Mouse (Mus musculus) liver (tissue): ENCODE data around the gene B3gnt2.

Source experiments
- DNase-seq: peaks from one replicate; pipeline ENCODE4 v3.0.0-alpha.2; 2020; ENCODE audit warnings: mixed read lengths

Gene B3gnt2

GRCm38 (mm10) chr11:22846960-22847731, 13.6 kb downstream of the B3gnt2 start:
- no peak for DNase-seq

GRCm38 (mm10) chr11:22846093-22846835, 14.5 kb downstream of the B3gnt2 start:
- no peak for DNase-seq

- DNase-seq = no peak
Measured at GRCm38 (mm10) chr11:22844754-22845718, 15.7 kb downstream of the B3gnt2 start.

GRCm38 (mm10) chr11:22839456-22839855, 21.3 kb downstream of the B3gnt2 start:
- no peak for DNase-seq

- DNase-seq = no peak
Measured at GRCm38 (mm10) chr11:22838361-22838760, 22.4 kb downstream of the B3gnt2 start.

- DNase-seq = no peak
Measured at GRCm38 (mm10) chr11:22836269-22836668, 24.5 kb downstream of the B3gnt2 start.

- no peak for DNase-seq
Measured at GRCm38 (mm10) chr11:22832600-22832999, 28.2 kb downstream of the B3gnt2 start.

GRCm38 (mm10) chr11:22831916-22832315, 28.8 kb downstream of the B3gnt2 start:
- no peak for DNase-seq

GRCm38 (mm10) chr11:22830684-22831083, 30.1 kb downstream of the B3gnt2 start:
- DNase-seq = no peak

- no peak for DNase-seq
Measured at GRCm38 (mm10) chr11:22830179-22830611, 30.6 kb downstream of the B3gnt2 start.

- DNase-seq = no peak
Measured at GRCm38 (mm10) chr11:22828988-22829632, 31.7 kb downstream of the B3gnt2 start.

GRCm38 (mm10) chr11:22827514-22828080, 33.2 kb downstream of the B3gnt2 start:
- no peak for DNase-seq

- no peak for DNase-seq
Measured at GRCm38 (mm10) chr11:22826665-22827064, 34.1 kb downstream of the B3gnt2 start.

- no peak for DNase-seq
Measured at GRCm38 (mm10) chr11:22826051-22826450, 34.7 kb downstream of the B3gnt2 start.

- DNase-seq = no peak
Measured at GRCm38 (mm10) chr11:22825548-22825947, 35.2 kb downstream of the B3gnt2 start.

- DNase-seq = no peak
Measured at GRCm38 (mm10) chr11:22824049-22824705, 36.6 kb downstream of the B3gnt2 start.

GRCm38 (mm10) chr11:22821243-22821642, 39.5 kb downstream of the B3gnt2 start:
- DNase-seq = no peak

- no peak for DNase-seq
Measured at GRCm38 (mm10) chr11:22818371-22818770, 42.4 kb downstream of the B3gnt2 start.

- DNase-seq = no peak
Measured at GRCm38 (mm10) chr11:22815877-22816276, 44.9 kb downstream of the B3gnt2 start.

GRCm38 (mm10) chr11:22815143-22815542, 45.6 kb downstream of the B3gnt2 start:
- DNase-seq = no peak

- no peak for DNase-seq
Measured at GRCm38 (mm10) chr11:22813921-22814704, 46.6 kb downstream of the B3gnt2 start.
